Mouse (Mus musculus): ENCODE measurements around the gene Gtf3c3. TPM values are rescaled to one million over a fixed set of nuclear protein-coding genes. Genes with fewer than 3 reads are reported as not detected.

The Gtf3c3 gene
- 12.6 and 13.8 TPM in 2 replicates for total RNA-seq (2015)
- total RNA-seq (2017): 15.2 and 20.2 TPM in 2 replicates

GRCm38 (mm10) chr1:54438340-54439079 is at the start of gene Gtf3c3:
Gtf3c3 (minus strand) TSS chr1:54438971.
- ATAC-seq (ENCODE audit: poor library complexity, severe bottlenecking): peak; percentile 99

- no peak for ATAC-seq (ENCODE audit: poor library complexity, severe bottlenecking)
These were observed 46.1 kb upstream of the Gtf3c3 start for GRCm38 (mm10) chr1:54484744-54485420.

GRCm38 (mm10) chr1:54480491-54480890 is 41.7 kb upstream of the Gtf3c3 start:
- no peak for ATAC-seq (ENCODE audit: poor library complexity, severe bottlenecking)

- ATAC-seq (ENCODE audit: poor library complexity, severe bottlenecking): no peak
These were observed 29.9 kb upstream of the Gtf3c3 start for GRCm38 (mm10) chr1:54468662-54469061.

GRCm38 (mm10) chr1:54467366-54467765 is 28.6 kb upstream of the Gtf3c3 start:
- ATAC-seq (ENCODE audit: poor library complexity, severe bottlenecking): no peak

GRCm38 (mm10) chr1:54452116-54452515 is 13.3 kb upstream of the Gtf3c3 start:
- ATAC-seq (ENCODE audit: poor library complexity, severe bottlenecking): no peak

GRCm38 (mm10) chr1:54448833-54449232 is 10.1 kb upstream of the Gtf3c3 start:
- peak; percentile 95 for ATAC-seq (ENCODE audit: poor library complexity, severe bottlenecking)

GRCm38 (mm10) chr1:54443641-54444040 is 4.9 kb upstream of the Gtf3c3 start:
- ATAC-seq (ENCODE audit: poor library complexity, severe bottlenecking): peak; percentile 67

- no peak for ATAC-seq (ENCODE audit: poor library complexity, severe bottlenecking)
These were observed 307 bp upstream of the Gtf3c3 start for GRCm38 (mm10) chr1:54439080-54439476.

GRCm38 (mm10) chr1:54422195-54422750 is 16.5 kb downstream of the Gtf3c3 start:
- ATAC-seq (ENCODE audit: poor library complexity, severe bottlenecking): no peak

- ATAC-seq (ENCODE audit: poor library complexity, severe bottlenecking): no peak
These were observed 17.1 kb downstream of the Gtf3c3 start for GRCm38 (mm10) chr1:54421670-54422069.

- ATAC-seq (ENCODE audit: poor library complexity, severe bottlenecking): no peak
These were observed 36.0 kb downstream of the Gtf3c3 start for GRCm38 (mm10) chr1:54402736-54403135.

- ATAC-seq (ENCODE audit: poor library complexity, severe bottlenecking): no peak
These were observed 54.5 kb downstream of the Gtf3c3 start for GRCm38 (mm10) chr1:54384221-54384620.

- no peak for ATAC-seq (ENCODE audit: poor library complexity, severe bottlenecking)
These were observed 57.5 kb downstream of the Gtf3c3 start for GRCm38 (mm10) chr1:54380978-54381914.

GRCm38 (mm10) chr1:54377506-54378051 is 61.2 kb downstream of the Gtf3c3 start:
- no peak for ATAC-seq (ENCODE audit: poor library complexity, severe bottlenecking)

- ATAC-seq (ENCODE audit: poor library complexity, severe bottlenecking): no peak
These were observed 82.2 kb downstream of the Gtf3c3 start for GRCm38 (mm10) chr1:54356566-54356965.

- ATAC-seq (ENCODE audit: poor library complexity, severe bottlenecking): no peak
These were observed 83.3 kb downstream of the Gtf3c3 start for GRCm38 (mm10) chr1:54355485-54355884.

- ATAC-seq (ENCODE audit: poor library complexity, severe bottlenecking): no peak
These were observed 84.0 kb downstream of the Gtf3c3 start for GRCm38 (mm10) chr1:54354786-54355185.

All from megakaryocyte, adult 5-6 weeks (primary cell).